Mouse (Mus musculus): ENCODE results near the gene Ccnt1.
"Not testable (repeated sequence)": the region's sequence is repeated elsewhere in the genome, so short reads cannot be mapped to it uniquely, and the experiment has no call there.

Ccnt1 gene

DNA sequence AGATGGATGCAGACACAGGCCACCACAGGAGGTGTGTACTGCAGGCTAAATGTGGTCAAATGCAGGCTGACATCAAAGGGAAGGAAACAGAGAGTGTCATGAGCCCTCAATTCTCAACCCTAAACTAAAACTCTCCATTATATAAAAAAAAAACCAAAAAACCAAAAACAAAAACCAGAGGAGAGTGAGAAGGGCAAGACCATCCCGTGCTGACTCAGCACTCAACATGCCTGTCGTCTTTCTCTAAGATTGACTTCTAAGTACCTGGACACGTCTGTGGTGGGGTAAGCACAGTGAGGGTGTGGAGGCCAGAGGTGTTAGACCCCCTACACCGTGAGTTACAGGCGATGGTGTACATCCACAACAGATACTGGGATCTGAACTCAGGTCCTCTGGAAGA lies 23.9 kb downstream of the Ccnt1 start:
- no peak for DNase-seq (ENCODE audit: low read depth in 1 of 2, low spot score in 2 of 2)

DNA sequence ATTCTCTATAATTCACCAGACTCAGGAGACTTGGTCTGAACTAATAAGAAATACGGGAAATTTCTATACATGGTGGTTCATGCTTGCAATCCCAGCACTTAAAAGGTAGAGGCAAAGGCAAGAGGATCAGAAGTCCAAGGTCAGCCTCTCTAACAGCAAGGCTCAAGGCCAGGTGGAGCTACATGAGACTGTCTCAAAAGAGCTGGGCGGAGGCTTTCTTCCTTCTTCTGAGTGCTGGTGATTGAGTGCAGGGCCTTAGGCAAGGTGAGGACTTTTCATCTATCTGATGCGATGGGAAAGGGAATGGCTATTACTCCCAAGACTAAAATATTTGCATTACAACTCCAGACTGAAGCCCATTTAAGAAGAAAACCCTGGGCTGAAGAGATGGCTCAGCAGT lies 25.6 kb downstream of the Ccnt1 start:
- DNase-seq (ENCODE audit: low read depth in 1 of 2, low spot score in 2 of 2), result no peak

DNA sequence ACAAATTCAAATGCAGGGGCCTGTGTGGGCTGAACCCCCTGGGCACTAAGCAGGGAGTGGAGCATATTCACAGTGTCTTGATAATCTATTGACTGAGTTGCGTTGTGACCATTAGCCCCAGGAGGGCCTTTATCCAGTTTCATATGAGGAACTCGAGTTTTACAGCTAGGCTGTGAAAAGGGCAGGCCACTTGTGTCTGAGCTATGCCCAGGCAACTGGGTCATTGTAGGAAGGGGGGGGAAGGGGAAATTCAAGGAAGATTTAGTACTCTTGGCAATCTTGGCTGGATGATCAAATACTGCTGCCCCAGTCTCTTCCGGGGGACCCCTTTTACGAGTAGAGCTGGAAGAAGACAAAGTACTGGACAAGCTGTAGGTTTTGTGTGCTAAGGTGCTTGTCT lies 27.4 kb downstream of the Ccnt1 start:
- DNase-seq (ENCODE audit: low read depth in 1 of 2, low spot score in 2 of 2), result no peak

DNA sequence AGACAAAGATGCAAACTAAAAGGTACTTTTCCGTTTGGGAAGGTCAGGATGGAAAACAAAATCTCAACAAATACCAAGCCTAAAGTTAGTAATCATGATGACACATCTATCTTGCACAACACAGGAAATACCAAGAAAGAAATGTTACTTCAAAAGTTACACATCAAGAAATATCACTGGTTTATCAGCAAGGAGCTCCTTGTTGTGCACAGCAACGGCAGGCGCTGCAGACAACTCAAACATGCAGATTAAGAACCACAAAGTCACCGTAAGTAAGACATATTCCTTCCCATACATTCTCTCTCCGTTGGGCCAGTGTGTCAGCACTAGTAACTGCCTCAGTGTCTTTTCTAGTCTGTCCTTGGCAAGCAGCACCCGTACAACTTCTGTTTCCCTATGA lies 29.7 kb downstream of the Ccnt1 start:
- DNase-seq (ENCODE audit: low read depth in 1 of 2, low spot score in 2 of 2), result no peak

DNA sequence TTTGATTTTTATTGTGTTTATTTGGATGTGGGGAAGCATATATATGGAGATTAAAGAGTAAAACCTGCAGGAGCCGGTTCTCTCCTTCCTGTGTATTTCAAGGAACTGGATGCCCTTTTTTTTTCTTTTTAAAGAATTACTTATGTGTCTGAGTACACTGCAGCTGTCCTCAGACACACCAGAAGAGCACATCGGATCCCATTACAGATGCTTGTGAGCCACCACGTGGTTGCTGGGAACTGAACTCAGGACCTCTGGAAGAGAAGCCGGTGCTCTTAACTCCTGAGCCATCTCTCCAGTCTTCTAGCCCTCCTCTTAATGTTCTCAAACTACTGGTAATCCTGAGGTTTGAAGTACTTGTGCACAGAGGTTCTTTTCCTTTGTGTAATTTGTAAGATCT lies 32.8 kb downstream of the Ccnt1 start:
- no peak for DNase-seq (ENCODE audit: low read depth in 1 of 2, low spot score in 2 of 2)

DNA sequence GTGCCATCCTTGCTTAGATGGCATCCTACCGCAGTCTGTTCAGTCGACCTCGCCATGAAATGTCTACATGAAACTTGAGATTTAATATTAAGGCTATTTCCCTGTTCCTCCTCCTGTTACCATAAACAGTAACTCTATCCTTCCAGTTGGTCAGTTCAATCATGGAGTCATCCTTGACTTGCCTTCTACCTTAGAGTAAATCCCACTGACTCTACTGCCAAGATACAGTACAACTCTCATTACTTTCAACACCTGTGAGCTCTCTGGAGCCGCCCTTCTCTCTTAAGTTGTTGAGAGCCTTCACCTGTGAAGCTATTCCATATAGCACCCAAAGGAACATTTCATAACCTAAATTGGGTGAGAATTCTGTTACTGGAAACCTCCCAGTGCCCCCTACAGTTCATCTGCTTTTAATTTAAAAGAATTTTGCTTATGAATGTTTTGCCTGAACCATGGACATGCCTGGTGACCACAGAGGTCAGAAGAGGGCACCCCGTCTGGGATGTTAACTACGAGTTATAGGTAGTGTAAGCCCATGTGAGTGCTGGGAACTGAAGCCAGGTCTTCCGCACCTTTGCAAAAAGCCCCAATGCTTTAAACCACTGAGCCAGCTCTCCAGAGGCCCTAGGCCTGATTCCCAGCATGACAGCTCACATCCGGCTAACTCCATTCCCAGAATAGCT lies 33.8 kb downstream of the Ccnt1 start:
- DNase-seq (ENCODE audit: low read depth in 1 of 2, low spot score in 2 of 2), result no peak

DNA sequence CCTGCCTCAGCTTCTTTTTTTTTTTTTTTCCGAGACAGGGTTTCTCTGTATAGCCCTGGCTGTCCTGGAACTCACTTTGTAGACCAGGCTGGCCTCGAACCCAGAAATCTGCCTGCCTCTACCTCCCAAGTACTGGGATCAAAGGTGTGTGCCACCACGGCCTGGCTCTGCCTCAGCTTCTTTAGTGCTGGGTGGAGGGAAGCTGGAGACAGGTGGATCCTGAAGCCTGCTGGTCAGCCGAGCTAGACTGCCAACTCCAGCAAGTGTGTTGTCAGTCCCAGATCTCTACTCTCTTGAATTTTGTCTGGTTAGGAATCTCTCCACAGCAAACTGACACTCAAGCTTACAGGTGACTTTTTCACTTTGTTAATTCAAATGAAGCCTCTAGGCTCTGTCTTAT lies 34.8 kb downstream of the Ccnt1 start:
- no peak for DNase-seq (ENCODE audit: low read depth in 1 of 2, low spot score in 2 of 2)

DNA sequence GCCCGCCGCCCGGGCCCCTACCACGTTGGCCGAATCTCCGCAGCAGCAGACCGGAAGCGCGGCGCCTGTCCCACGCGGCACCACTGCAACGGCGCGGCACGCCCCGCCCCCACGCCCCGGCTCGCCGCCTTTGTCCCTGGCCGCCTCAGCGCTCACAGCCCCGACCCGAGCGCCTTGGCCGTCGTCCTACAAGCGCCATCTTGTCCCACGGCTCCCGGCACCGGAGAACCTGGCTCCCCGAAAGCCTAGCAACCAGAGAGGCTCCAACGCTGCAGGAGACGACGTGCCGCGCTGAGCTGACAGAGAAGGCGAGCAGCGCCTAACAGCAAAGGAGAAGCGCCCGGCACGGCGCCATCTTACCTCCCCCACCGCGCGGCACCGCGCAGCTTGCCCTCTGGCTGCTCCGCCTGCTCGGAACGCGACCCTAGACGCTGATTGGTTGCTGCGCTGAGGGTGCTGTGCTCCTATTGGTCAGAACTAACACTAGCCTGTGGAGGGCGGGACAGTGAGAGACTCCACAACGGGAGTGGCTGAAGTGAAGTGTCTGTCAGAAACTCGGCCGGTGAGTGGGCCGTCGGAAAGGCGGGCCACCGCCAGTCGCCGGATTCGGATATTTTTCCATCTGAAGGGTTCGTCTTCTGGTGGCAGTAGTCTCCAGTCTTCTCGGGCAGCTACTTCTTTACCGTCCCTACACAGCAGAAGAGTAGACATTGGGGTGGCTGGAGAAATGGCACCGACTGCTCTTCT lies 36.7 kb downstream of the Ccnt1 start, which contains the start of gene Kansl2:
TSS of gene Kansl2 (minus strand) at position 384 of the 747 bp plus-strand sequence.
- DNase-seq (ENCODE audit: low read depth in 1 of 2, low spot score in 2 of 2), result peak; percentile 94 to 96

DNA sequence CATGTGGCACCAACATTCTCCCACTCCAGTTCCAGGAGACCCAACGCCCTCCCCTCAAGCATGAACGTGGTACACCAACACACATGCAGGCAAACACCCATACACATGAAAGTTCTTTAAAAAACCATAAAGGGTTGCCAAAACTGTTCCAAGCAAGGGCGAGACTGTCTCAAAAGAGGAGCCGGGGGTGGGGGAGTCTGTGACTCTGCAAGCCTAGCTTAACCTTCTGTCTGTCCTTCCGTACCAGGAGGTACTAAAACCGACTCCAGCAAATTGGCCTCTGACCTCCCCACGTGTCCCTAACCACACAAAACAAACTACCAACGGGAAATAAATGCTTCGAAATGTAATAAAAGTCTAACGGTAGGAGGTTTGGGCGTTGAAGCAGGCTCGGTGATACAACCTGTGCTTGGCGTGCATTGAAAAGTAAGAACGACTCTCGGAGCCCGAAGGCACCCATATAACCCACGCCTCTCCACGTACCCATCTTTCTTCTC lies 37.6 kb downstream of the Ccnt1 start:
- no peak for DNase-seq (ENCODE audit: low read depth in 1 of 2, low spot score in 2 of 2)

DNA sequence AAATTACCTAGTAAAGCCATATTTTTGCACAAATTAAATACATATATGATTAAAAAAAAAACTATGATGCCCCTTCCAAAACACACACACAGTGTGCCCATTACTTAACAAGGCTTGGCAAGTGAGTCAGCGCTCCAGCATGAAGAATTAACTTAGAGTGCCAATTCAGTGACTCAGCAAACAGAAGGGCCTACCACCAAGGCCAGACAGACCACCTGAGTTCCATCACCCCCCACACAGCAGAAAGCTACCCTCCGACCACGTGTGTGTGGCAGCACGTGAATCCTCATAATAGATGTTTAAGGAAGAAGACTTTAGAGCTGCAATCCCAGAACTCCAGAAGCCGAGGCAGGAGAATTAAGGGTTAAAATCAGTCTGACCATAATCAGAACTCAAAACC lies 38.4 kb downstream of the Ccnt1 start:
- DNase-seq (ENCODE audit: low read depth in 1 of 2, low spot score in 2 of 2), result no peak

DNA sequence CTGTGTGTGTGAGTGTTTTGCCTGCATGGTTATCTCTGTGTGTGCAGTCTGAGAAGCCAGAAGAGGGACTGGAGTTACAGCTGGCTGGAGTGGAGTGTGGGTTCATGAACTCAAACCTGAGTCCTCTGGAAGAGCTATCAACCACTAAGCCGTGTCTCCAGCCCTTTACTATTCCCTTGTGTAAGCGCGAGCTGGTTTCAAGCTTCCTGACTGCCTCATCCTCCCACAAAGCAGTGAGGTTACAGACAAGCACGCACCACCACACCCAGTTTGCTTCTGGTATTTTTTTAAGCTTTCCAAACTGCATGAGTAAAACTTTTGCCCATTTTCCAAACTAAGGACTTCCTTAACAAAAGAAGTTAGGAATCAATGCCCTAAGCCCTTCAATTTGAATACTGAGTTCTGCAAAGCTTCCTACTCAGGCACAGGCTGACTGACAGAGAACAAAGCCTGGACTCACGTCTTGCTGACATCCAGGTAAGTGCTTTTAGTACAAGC lies 42.6 kb downstream of the Ccnt1 start:
- no peak for DNase-seq (ENCODE audit: low read depth in 1 of 2, low spot score in 2 of 2)

DNA sequence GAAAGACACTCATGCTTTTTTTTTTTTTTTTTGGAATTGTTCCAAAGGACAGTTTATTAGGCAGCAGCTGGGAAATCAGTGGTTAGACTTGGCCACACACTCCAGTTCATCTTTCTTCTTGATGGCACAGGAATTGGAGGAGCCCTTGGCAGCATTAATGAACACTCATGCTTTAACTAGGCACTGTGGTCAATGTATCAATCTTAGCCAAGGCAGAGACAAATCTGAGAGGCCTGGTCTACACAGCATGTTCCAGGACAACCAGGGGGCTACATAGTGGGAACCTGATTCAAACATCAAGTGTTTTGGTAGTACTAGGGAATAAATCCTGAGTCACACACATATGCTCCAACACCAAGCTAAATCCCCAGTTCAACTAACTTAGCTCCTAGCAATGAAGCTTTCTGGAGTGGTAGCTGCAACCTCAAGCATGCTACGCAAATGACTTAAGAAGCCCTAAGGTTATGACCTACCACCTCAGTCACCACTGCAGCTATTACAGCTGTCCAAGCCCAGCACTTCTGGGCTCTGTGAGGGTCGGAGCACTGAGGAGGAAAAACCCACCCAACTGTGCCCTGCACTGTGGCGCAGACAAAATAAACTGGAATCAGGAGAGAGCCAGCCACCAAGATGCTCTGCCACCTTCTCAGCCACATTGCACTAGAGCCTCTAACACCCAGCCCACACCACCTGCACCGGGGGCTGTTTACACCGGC lies 43.5 kb downstream of the Ccnt1 start:
- DNase-seq (ENCODE audit: low read depth in 1 of 2, low spot score in 2 of 2), result no peak

DNA sequence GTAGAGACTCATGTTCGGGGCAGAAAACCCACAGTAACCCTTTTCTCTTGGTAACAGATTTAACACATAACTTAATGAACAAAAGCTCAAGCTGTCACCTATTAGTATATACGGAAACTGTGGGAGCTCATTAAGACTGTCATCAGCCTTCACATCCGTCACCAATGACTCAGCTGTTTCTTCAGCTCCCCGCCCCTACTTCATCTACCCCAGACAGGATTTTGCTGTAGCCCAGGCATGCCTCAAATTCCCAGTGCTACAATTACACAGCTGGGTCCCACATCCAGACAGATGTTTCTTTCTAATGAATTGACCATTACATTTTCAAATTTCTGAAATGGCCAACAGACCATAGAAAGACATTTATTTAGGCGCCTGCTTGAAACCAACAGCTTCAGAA lies 44.7 kb downstream of the Ccnt1 start:
- no peak for DNase-seq (ENCODE audit: low read depth in 1 of 2, low spot score in 2 of 2)

DNA sequence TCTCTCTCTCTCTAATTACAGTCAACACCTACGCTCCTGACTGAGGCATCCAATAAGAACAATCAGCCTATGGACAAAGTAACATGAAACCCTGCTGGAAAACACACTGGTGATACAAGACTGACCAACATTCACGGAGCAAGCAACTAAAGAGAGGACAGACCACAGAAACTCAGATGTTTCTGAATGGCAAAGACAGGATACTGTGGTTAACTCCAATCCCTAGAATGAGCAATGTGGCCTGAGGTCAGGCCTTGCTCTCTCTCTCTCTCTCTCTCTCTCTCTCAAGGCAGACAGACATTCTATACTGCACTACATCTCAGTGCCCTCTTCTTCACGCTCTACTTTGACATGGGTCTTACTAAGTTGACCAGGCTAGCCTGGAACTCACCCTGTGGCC lies 49.5 kb downstream of the Ccnt1 start:
- no peak for DNase-seq (ENCODE audit: low read depth in 1 of 2, low spot score in 2 of 2)

DNA sequence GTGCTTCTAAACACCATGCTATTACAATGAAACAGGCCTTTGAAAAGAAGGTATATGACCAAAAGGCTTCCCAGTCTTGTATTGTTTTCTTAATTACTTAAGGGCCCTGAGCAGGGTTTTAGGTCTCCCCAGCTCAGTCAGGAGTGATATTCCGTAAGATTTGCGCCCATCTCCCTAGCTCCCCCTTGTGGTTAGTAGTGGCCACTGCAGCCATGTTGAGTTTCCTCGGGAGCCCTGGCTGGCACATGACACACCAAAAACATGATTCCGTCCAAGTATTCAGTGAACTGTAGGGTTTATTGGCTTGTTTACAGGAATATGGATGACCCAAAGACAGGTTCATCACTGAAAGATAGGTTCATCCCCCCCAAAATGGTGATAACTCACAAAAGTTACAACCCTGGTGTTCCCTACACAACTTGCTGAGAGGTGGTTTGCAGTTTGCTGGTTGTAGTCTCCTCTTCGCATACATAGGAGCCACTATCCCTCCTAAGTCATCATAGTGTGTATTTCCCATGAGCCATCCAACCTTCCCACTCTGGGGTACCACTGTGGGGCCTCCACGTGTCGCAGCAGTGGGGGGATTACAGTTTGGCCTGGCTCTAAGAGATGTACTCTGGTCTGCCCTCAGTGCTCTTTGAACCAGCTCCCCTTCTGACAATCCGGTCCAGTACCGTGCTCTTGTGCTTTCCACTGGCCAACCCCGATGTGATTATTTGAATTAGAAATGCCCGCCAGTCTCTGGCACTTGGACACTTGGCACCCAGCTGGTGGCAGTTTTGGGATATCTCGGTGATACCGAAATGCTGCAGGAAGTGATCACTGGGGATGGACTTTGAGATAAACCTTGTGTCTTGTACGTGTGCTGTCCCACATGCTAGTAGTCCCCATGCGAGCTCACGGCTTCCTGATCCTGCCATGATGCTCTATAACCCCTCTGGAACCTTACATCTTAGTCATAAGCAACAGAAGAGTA lies 53.1 kb downstream of the Ccnt1 start:
- peak; percentile 33 to 64 for DNase-seq (ENCODE audit: low read depth in 1 of 2, low spot score in 2 of 2)

DNA sequence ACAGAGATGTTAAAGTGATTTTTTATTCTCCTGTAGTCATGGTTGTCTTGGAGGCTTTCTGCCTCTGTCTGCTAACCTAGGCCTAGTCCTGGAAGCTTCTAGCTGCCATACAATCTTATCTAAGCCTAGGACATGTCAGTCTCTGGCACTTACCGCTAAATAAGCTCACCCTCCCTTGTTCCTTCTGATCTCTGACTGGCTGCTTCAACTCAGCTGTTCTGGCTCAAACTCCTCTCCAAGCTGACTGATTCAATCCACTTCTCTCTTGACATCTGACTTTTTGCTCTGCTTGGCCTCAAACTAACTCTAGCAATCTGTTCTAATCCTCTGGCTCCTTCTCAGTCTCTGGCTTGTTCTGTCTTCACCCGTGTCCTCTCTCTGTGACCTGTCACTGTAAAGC lies 55.9 kb downstream of the Ccnt1 start:
- DNase-seq (ENCODE audit: low read depth in 1 of 2, low spot score in 2 of 2), result not testable (repeated sequence)

DNA sequence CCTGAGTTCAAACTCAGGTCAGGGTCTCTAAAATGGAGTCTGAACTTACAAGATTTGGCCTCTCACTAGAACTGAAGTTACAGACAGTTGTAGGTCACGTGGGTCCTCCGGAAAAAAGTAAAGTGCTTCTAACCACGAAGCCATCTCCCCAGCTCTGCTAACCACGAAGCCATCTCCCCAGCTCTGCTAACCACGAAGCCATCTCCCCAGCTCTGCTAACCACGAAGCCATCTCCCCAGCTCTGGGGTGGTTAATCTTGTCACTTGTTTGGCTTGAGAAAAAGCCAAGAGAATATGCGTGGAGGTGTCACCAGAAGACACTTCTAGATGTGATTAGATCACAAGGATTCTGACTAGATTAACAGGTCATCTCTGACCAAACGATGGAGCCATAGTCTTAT lies 56.6 kb downstream of the Ccnt1 start:
- no peak for DNase-seq (ENCODE audit: low read depth in 1 of 2, low spot score in 2 of 2)

DNA sequence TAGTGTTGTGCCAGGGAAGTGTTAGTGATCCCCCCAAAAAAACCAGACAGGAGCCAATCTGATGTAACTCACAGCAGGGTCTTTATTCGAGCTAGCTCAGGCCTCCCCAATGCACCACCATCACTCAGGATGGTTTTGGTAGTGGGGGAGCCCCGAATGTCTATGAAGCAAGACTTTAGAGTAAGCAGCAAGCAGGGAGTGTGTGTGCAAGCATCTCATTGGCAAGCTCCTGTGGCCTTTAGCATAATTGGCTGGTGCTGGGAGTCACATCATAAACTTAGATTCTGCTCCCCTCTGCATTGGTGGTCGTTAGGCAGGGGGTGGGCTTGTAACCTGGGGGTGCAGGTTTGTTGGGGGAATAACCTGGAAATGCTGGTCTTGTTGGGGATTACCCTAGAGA lies 57.0 kb downstream of the Ccnt1 start:
- DNase-seq (ENCODE audit: low read depth in 1 of 2, low spot score in 2 of 2), result not testable (repeated sequence)

DNA sequence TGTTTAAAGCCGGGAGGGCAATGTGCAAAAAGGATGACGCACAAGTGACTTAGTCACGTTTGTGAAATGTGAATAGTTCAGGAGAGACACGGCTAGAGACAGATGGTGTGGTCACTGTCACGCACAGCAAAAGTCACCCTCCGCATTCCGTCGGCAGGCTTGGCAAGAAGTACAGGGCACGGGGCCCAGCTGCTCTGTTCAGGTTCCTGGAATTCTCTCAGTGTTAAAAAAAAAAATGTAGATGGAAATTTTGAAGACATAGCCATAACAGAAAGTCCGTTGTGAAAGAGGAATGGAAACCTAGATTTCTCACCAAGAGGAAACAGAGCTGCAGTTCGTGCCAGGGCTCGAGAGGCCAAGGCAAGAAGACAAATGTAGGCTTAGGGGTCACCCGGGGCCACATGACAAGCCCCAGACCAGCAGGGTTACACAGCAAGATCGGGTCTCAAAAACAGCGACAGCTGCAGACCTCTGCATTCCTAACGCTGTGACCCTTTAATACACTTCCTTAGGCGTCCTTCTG lies 57.9 kb downstream of the Ccnt1 start:
- DNase-seq (ENCODE audit: low read depth in 1 of 2, low spot score in 2 of 2), result peak; percentile 27 to 58

DNA sequence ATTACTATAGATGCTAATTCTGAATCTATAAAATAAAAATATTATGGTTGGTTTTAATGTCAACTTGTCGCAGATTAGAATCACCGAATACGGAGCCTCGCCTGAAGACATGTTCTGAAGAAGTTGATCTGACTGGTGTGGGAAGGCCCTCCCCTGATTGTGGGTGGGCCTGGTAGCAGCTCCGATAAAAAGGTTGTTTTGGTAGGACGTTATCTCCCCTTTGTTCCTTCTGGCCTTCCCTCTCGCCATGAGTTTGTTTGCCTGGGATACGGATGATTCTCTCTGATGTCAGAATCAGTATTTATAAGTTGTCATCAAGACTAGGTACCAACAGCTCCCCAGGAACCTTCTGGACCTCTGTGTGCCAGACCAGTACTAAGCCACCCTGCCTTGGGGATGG lies 58.5 kb downstream of the Ccnt1 start:
- no peak for DNase-seq (ENCODE audit: low read depth in 1 of 2, low spot score in 2 of 2)
